Mouse (Mus musculus) CD8-positive naive resting alpha-beta T cell, adult 2 months (primary cell): ENCODE data around the gene Dnaic2.

ENCODE experiments used
- DNase-seq, 2 experiments: peaks; one replicate each; pipeline ENCODE4 v3.0.0; 2022; ENCODE audit warnings: low read depth in 2 of 2, low spot score in 2 of 2

Dnaic2 gene

DNA sequence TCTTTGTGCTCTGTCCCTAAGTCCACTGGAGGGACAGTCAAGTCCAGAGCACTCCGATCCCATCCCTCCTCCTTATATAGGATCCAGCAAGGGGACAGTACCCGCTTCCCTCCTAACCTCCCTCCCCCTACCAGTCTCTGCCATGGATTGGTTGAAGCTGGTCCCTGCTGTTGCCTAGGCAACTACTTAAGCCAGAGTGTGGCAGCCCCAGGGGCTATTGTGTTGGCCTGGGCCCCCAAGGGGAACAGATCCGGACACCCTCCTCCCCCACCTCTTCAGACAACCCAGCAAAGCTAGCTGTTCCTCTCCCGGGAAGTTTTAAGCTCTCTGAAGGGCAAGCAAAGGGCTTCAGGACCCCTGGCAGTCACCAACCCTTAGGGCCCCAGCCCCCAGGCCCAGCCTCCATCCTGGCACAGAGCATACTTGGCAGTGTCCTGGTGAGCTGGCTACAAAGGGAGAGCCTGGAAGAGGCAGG is 68.7 kb downstream of the Dnaic2 start, which contains the start of gene Btbd17:
Btbd17 (minus strand) TSS at position 98 of the 475 bp plus-strand sequence.
- no peak for DNase-seq

DNA sequence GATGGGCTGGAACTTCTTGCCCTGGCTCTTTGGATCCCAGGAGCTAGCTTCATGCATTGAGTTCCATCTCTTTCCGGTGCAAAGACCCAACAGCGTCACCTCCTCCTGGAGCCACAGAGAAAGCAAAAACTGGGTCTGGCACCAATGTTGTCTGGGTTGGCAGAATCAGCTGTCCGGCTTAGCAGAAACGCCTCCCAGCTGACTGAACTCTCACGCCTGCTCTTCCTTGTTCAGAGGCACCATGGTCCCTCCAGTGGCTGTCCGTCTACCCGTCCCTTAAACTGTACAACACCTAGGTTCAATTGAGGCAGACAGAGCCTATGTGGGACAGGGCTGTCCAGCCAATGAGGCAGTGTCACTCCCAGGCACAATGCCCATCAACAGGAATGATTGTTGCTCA is 70.0 kb downstream of the Dnaic2 start:
- DNase-seq, result no peak

DNA sequence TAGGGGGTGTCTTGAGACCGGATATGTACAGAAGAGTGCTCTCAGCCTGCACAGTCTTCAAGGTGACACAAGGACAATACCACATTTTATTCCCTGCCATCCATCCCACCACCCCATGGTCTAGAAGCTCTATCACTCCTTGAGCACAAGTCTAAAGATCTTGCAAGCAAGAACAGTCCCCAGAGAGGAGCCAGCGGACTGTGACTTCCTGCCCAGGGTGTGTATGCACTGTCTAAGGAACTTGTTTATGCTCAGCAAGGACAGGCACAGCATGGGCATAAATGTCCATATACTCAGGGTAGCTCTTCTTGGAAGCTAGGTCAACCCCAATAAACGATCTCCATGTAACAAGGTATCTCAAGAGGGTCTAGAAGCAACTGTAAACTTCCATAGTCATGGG is 70.8 kb downstream of the Dnaic2 start:
- no peak for DNase-seq

DNA sequence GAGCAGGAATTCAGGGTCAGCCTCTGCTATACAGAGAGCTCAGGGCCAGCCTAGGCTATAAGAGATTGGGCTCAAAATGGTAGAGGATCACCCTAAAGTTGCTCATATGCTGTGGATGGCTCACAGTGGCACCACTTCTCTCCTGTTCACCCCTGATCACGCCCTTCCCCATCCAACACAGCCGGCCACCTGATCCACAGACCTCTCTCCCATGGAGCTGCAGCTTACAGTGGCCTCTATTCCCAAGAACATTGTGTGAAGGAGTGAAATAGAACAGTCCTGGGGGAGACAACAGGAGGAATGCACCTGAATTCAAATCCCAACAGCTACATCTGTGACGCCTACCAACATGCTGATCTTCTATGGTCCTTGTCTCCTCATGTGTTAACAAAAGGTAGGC is 71.4 kb downstream of the Dnaic2 start, which contains the start of gene Gpr142:
Gpr142 (plus strand) TSS at position 301 of the 400 bp plus-strand sequence.
- no peak for DNase-seq

DNA sequence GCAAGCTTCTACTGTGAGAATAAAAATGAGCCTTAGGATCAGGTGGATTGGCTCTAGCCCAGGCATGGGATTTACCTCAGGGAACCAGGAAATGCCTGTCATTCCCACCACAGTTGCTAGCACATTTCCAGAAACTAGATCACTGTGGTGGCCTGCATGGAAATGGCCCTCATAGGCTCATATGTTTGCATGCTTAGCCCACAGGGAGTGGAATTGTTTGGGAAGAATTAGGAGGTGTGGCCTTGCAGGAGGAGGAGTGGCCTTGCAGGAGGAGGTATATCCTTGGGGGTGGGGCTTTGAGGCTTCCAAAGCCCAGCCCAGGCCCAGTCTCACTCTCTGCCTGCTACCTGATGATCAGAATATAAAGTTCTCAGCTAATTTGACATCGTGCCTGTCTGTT is 74.7 kb downstream of the Dnaic2 start:
- DNase-seq, result no peak

DNA sequence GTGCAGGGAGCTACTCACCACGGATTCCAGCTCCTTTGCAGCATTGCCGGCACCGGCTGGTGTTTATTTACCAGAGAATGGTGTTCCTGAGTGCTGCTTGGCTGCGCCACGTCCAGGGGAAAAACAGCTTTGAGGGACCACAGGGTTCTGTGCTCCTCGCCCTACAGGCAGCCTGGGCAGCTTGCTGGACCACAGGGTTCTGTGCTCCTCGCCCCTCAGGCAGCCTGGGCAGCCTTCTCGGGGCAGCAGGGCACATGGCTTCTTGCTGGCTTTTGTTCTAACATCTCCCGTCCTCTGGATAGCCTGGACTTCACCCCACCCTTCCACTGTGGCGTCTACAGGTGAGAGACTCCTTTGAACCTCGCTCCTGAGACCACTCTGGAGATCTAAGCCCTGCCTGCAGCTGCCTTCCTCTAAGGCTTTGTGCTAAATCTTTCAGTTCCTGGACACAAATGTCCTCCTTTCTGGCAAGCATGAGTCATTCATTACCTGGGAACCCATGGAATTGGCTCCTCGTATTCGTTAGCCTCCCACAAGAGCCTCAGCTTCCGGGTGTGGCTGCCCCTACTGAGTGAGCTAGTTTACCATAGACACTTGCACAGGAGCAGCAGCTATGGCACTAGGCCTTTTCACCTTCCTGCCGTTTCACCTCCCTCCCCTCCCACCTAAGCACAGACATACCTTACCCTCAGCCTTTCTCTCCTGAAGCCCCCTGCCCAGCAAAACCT is 75.5 kb downstream of the Dnaic2 start:
- no peak for DNase-seq

DNA sequence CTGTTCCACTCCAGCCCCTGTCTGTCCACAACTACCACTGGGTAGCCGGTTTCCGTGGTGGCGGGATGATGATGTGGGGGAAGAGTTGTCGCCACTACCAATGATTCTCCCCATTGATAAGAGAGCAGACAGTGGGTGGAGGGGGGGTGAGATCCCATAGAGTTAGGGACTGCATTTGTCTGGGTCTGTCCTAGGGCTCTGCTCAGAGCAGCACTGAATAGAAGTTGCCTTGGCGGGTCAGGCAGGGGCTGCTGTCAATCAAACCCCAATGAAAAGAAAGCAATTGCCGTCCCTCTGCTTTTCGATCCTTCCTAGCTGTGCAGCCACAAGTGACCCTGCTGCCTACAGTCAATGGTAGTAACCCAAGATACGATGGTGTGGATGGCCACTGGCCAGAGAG is 76.8 kb downstream of the Dnaic2 start:
- no peak for DNase-seq

DNA sequence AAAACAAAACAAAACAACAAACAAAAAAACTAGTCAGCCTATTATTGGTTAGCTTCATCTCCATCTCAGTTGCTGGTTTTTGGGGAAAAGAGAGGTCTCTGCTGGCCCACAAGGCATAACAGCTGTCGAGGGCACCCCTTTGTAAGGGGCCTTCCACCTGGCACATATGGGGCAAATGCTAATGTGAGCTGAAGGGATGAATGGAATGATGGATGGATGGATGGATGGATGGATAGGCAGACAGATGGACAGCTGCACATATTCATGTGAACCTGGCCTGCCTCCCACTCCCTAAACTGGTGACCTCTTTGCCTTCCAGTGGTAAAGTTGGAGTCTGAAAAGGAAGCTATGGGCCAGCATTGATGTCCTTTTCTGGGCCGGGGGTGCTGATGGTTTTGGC is 79.8 kb downstream of the Dnaic2 start:
- DNase-seq, result no peak
